Mouse (Mus musculus): ENCODE results near the gene Gm49322. TPM values are rescaled to one million over a fixed set of nuclear protein-coding genes. Genes with fewer than 3 reads are reported as not detected.

Gene Gm49322
- polyA plus RNA-seq, 1 experiment from 2014 or later: 1.5 TPM

GRCm38 (mm10) chr10:80658194-80658840, 52.5 kb downstream of the Gm49322 start:
- Histone ChIP-seq H3K9me3 (replicated peaks) (no peaks in the 10 kb centered on the region), H3K4me3 (replicated peaks) (no peak overlapping the region), H3K4me1 (replicated peaks) (peaks cover 72% of the 10 kb centered on the region), H3K27me3 (no peaks in the 10 kb centered on the region), H3K4me2 (peak overlapping the region; percentile 53; the same call in 1 of the 2 replicates), H3K27ac (replicated peaks) (peak overlapping the region; percentile 87), H3K36me3 (replicated peaks) (no peaks in the 10 kb centered on the region), H3K9ac (no peak overlapping the region)
- ATAC-seq (ENCODE audit: insufficient read depth): no peak
- 81% methylated on average over 14 of the region's 14 CpGs for WGBS (ENCODE audit: insufficient replicate concordance)

- Histone ChIP-seq H3K36me3 (replicated peaks) (no peaks in the 10 kb centered on the region), H3K9ac (peak overlapping the region; percentile 34; the same call in 1 of the 2 replicates), H3K4me3 (replicated peaks) (peak overlapping the region; percentile 42; the same call in 1 of the 2 replicates), H3K4me1 (replicated peaks) (peaks cover 73% of the 10 kb centered on the region), H3K9me3 (replicated peaks) (no peaks in the 10 kb centered on the region), H3K27me3 (no peaks in the 10 kb centered on the region), H3K27ac (replicated peaks) (peak overlapping the region; percentile 87), H3K4me2 (peak overlapping the region; percentile 53)
- peak; percentile 48 for ATAC-seq (ENCODE audit: insufficient read depth)
- WGBS (ENCODE audit: insufficient replicate concordance): 49% methylated on average over 4 of the region's 4 CpGs
These were observed 53.0 kb downstream of the Gm49322 start for GRCm38 (mm10) chr10:80658841-80659202.

GRCm38 (mm10) chr10:80659213-80659612, 53.4 kb downstream of the Gm49322 start:
- no peaks in the 10 kb centered on the region for H3K27me3 ChIP-seq
- WGBS (ENCODE audit: insufficient replicate concordance): 12% methylated on average over 10 of the region's 10 CpGs
- peak overlapping the region; percentile 87 for H3K27ac ChIP-seq (replicated peaks)
- peak overlapping the region; percentile 42 for H3K4me3 ChIP-seq (replicated peaks)
- peak overlapping the region; percentile 53 for H3K4me2 ChIP-seq
- no peaks in the 10 kb centered on the region for H3K9me3 ChIP-seq (replicated peaks)
- ATAC-seq (ENCODE audit: insufficient read depth): 0 out of 2 replicates have a peak, but pooled peaks have one; percentile 32
- peak overlapping the region; percentile 34 for H3K9ac ChIP-seq
- H3K4me1 ChIP-seq (replicated peaks): peaks cover 77% of the 10 kb centered on the region
- H3K36me3 ChIP-seq (replicated peaks): no peaks in the 10 kb centered on the region

- Histone ChIP-seq H3K4me1 (replicated peaks) (peaks cover 78% of the 10 kb centered on the region), H3K27ac (replicated peaks) (no peak overlapping the region), H3K9me3 (replicated peaks) (no peaks in the 10 kb centered on the region), H3K36me3 (replicated peaks) (peaks cover 12% of the 10 kb centered on the region), H3K27me3 (no peaks in the 10 kb centered on the region), H3K4me2 (no peak overlapping the region), H3K4me3 (replicated peaks) (no peak overlapping the region), H3K9ac (no peak overlapping the region)
- WGBS (ENCODE audit: insufficient replicate concordance): 37% methylated on average over 5 of the region's 5 CpGs
- no peak for ATAC-seq (ENCODE audit: insufficient read depth)
These were observed 55.3 kb downstream of the Gm49322 start for GRCm38 (mm10) chr10:80661149-80661548.

- Histone ChIP-seq H3K27ac (replicated peaks) (peak overlapping the region; percentile 76), H3K4me1 (replicated peaks) (peaks cover 74% of the 10 kb centered on the region), H3K4me2 (peak overlapping the region; percentile 51), H3K9ac (no peak overlapping the region), H3K36me3 (replicated peaks) (peaks cover 37% of the 10 kb centered on the region), H3K9me3 (replicated peaks) (no peaks in the 10 kb centered on the region), H3K27me3 (no peaks in the 10 kb centered on the region), H3K4me3 (replicated peaks) (no peak overlapping the region)
- 9% methylated on average over 5 of the region's 5 CpGs for WGBS (ENCODE audit: insufficient replicate concordance)
- no peak for ATAC-seq (ENCODE audit: insufficient read depth)
These were observed 57.8 kb downstream of the Gm49322 start for GRCm38 (mm10) chr10:80663485-80664196.

GRCm38 (mm10) chr10:80664197-80665015, 58.6 kb downstream of the Gm49322 start:
- H3K4me1 ChIP-seq (replicated peaks): peaks cover 77% of the 10 kb centered on the region
- no peaks in the 10 kb centered on the region for H3K9me3 ChIP-seq (replicated peaks)
- peaks cover 44% of the 10 kb centered on the region for H3K36me3 ChIP-seq (replicated peaks)
- H3K4me2 ChIP-seq: peak overlapping the region; percentile 51
- H3K27ac ChIP-seq (replicated peaks): peak overlapping the region; percentile 76
- no peaks in the 10 kb centered on the region for H3K27me3 ChIP-seq
- ATAC-seq (ENCODE audit: insufficient read depth): peak; percentile 35
- WGBS (ENCODE audit: insufficient replicate concordance): 10% methylated on average over 16 of the region's 16 CpGs
- no peak overlapping the region; the same call in none of the 2 replicates for H3K4me3 ChIP-seq (replicated peaks)
- peak overlapping the region; percentile 7 for H3K9ac ChIP-seq

GRCm38 (mm10) chr10:80665016-80665380, 59.2 kb downstream of the Gm49322 start:
- ATAC-seq (ENCODE audit: insufficient read depth): no peak; the same call in 1 of the 2 replicates
- Histone ChIP-seq H3K4me3 (replicated peaks) (no peak overlapping the region; the same call in 1 of the 2 replicates), H3K4me1 (replicated peaks) (peaks cover 77% of the 10 kb centered on the region), H3K27me3 (no peaks in the 10 kb centered on the region), H3K9me3 (replicated peaks) (no peaks in the 10 kb centered on the region), H3K4me2 (peak overlapping the region; percentile 51), H3K9ac (peak overlapping the region; percentile 7; the same call in 1 of the 2 replicates), H3K36me3 (replicated peaks) (peaks cover 50% of the 10 kb centered on the region), H3K27ac (replicated peaks) (peak overlapping the region; percentile 76)
- 13% methylated on average over 10 of the region's 10 CpGs for WGBS (ENCODE audit: insufficient replicate concordance)

Small RNA genes within 50 kb of the gene (microRNA-seq; reads per million reads assigned to microRNA genes)
- 1.0 reads per million for gene Mir6912

Other genes with a start within 250 kb of the Gm49322 start
- 0.03 and 0.06 TPM in 2 replicates for gene Plk5, start 249.6 kb upstream of the Gm49322 start, polyA plus RNA-seq (2015; fragmentation: Nextera tagmentation; extraction: Ambion mirVana)
- gene Mex3d, start 218.4 kb upstream of the Gm49322 start, polyA plus RNA-seq (2015; fragmentation: Nextera tagmentation; extraction: Ambion mirVana): 0.78 and 0.92 TPM in 2 replicates
- 63.2 and 74.5 TPM in 2 replicates for gene Mbd3, start 206.5 kb upstream of the Gm49322 start, polyA plus RNA-seq (2015; fragmentation: Nextera tagmentation; extraction: Ambion mirVana)
- gene Uqcr11, start 199.2 kb upstream of the Gm49322 start, polyA plus RNA-seq (2015; fragmentation: Nextera tagmentation; extraction: Ambion mirVana): 526 and 581 TPM in 2 replicates
- 52.8 and 59.5 TPM in 2 replicates for gene Tcf3, start 172.4 kb upstream of the Gm49322 start, polyA plus RNA-seq (2015; fragmentation: Nextera tagmentation; extraction: Ambion mirVana)
- gene Onecut3, start 111.2 kb upstream of the Gm49322 start, polyA plus RNA-seq (2015; fragmentation: Nextera tagmentation; extraction: Ambion mirVana): not detected in 2 replicates
- 0.02 TPM in 1 of 2 replicates, not detected in the other for gene Atp8b3, start 66.9 kb upstream of the Gm49322 start, polyA plus RNA-seq (2015; fragmentation: Nextera tagmentation; extraction: Ambion mirVana)
- 12.8 and 15.6 TPM in 2 replicates for gene Rexo1, start 44.5 kb upstream of the Gm49322 start, polyA plus RNA-seq (2015; fragmentation: Nextera tagmentation; extraction: Ambion mirVana)
- 11.7 and 12.1 TPM in 2 replicates for gene Klf16, start 28.7 kb upstream of the Gm49322 start, polyA plus RNA-seq (2015; fragmentation: Nextera tagmentation; extraction: Ambion mirVana)
- 50.8 and 62.8 TPM in 2 replicates for gene Abhd17a, start 15.7 kb upstream of the Gm49322 start, polyA plus RNA-seq (2015; fragmentation: Nextera tagmentation; extraction: Ambion mirVana)
- gene Scamp4, start 3.1 kb upstream of the Gm49322 start, polyA plus RNA-seq (2015; fragmentation: Nextera tagmentation; extraction: Ambion mirVana): 41.9 and 45.3 TPM in 2 replicates
- 4.8 and 5.8 TPM in 2 replicates for gene Adat3, start 3.1 kb upstream of the Gm49322 start, polyA plus RNA-seq (2015; fragmentation: Nextera tagmentation; extraction: Ambion mirVana)
- 49.7 and 60.4 TPM in 2 replicates for gene Csnk1g2, start 16.8 kb downstream of the Gm49322 start, polyA plus RNA-seq (2015; fragmentation: Nextera tagmentation; extraction: Ambion mirVana)
- 14.4 and 15.9 TPM in 2 replicates for gene Btbd2, start 51.0 kb downstream of the Gm49322 start, polyA plus RNA-seq (2015; fragmentation: Nextera tagmentation; extraction: Ambion mirVana)
- gene Mknk2, start 72.1 kb downstream of the Gm49322 start, polyA plus RNA-seq (2015; fragmentation: Nextera tagmentation; extraction: Ambion mirVana): 74.9 and 84.6 TPM in 2 replicates
- 28.0 and 31.6 TPM in 2 replicates for gene Mob3a, start 96.0 kb downstream of the Gm49322 start, polyA plus RNA-seq (2015; fragmentation: Nextera tagmentation; extraction: Ambion mirVana)
- 7.1 and 8.1 TPM in 2 replicates for gene Izumo4, start 96.2 kb downstream of the Gm49322 start, polyA plus RNA-seq (2015; fragmentation: Nextera tagmentation; extraction: Ambion mirVana)
- gene Ap3d1, start 136.2 kb downstream of the Gm49322 start, polyA plus RNA-seq (2015; fragmentation: Nextera tagmentation; extraction: Ambion mirVana): 20.2 and 21.8 TPM in 2 replicates
- 8.1 and 9.3 TPM in 2 replicates for gene Dot1l, start 149.2 kb downstream of the Gm49322 start, polyA plus RNA-seq (2015; fragmentation: Nextera tagmentation; extraction: Ambion mirVana)
- gene Sf3a2, start 192.2 kb downstream of the Gm49322 start, polyA plus RNA-seq (2015; fragmentation: Nextera tagmentation; extraction: Ambion mirVana): 31.3 and 32.8 TPM in 2 replicates
- 73.6 and 83.0 TPM in 2 replicates for gene Plekhj1, start 192.6 kb downstream of the Gm49322 start, polyA plus RNA-seq (2015; fragmentation: Nextera tagmentation; extraction: Ambion mirVana)
- 0.10 and 0.12 TPM in 2 replicates for gene Amh, start 199.2 kb downstream of the Gm49322 start, polyA plus RNA-seq (2015; fragmentation: Nextera tagmentation; extraction: Ambion mirVana)
- 0.97 and 1.3 TPM in 2 replicates for gene Jsrp1, start 207.5 kb downstream of the Gm49322 start, polyA plus RNA-seq (2015; fragmentation: Nextera tagmentation; extraction: Ambion mirVana)
- 1,470 and 1,719 TPM in 2 replicates for gene Oaz1, start 220.6 kb downstream of the Gm49322 start, polyA plus RNA-seq (2015; fragmentation: Nextera tagmentation; extraction: Ambion mirVana)
- not detected in 2 replicates for gene Lingo3, start 238.0 kb downstream of the Gm49322 start, polyA plus RNA-seq (2015; fragmentation: Nextera tagmentation; extraction: Ambion mirVana)
- gene Lsm7, start 249.2 kb downstream of the Gm49322 start, polyA plus RNA-seq (2015; fragmentation: Nextera tagmentation; extraction: Ambion mirVana): 115 TPM in 2 replicates
- gene Sppl2b, start 249.3 kb downstream of the Gm49322 start, polyA plus RNA-seq (2015; fragmentation: Nextera tagmentation; extraction: Ambion mirVana): 63.9 and 69.6 TPM in 2 replicates